Mouse (Mus musculus) brown adipose tissue, adult 24 weeks (tissue): ENCODE measurements at regions not wholly inside any gene's neighbourhood (a gene's known extent, or its start where the extent isn't known, plus 50 kb on each side); places are given as distances from the start of the nearest gene placed in this dataset.
"Not testable (repeated sequence)": the region's sequence is repeated elsewhere in the genome, so short reads cannot be mapped to it uniquely, and the experiment has no call there.

Experiments
- H3K27ac ChIP-seq: fragments of 200-500 bp; replicated peaks from 2 replicates; pipeline ENCODE4 v1.5.1; 2012; ENCODE audit warnings: low read depth, mild to moderate bottlenecking, low read length
- H3K4me1 ChIP-seq: fragments of 200-500 bp; 2 replicates; pipeline ENCODE4 v1.6.1; 2012; ENCODE audit warnings: low read length, mixed read lengths; ENCODE audit not compliant: control insufficient read depth, insufficient read depth, insufficient read length
- H3K4me3 ChIP-seq: fragments of 200-500 bp; 2 replicates; pipeline ENCODE4 v1.5.1; 2012; ENCODE audit warnings: low read depth, mild to moderate bottlenecking, low read length, moderate library complexity; ENCODE audit not compliant: insufficient read depth

- no peak overlapping the region for H3K27ac ChIP-seq
- no peak overlapping the region for H3K4me3 ChIP-seq
- H3K4me1 ChIP-seq = no peaks in the 10 kb centered on the region
Observed at GRCm38 (mm10) chr17:9200386-9200785, 212.3 kb downstream of the 1700010I14Rik start.

GRCm38 (mm10) chr17:9202496-9202895, 214.4 kb downstream of the 1700010I14Rik start:
- Histone ChIP-seq H3K4me3 (no peak overlapping the region), H3K4me1 (no peaks in the 10 kb centered on the region), H3K27ac (no peak overlapping the region)

- H3K4me3 ChIP-seq = no peak overlapping the region
- H3K4me1 ChIP-seq = no peaks in the 10 kb centered on the region
- H3K27ac ChIP-seq = no peak overlapping the region
Observed at GRCm38 (mm10) chr17:9210626-9211025, 211.2 kb upstream of the Gm17728 start.

- H3K4me1 ChIP-seq = 0 out of 2 replicates have a peak, but pooled peaks cover 2% of the 10 kb centered on the region
- H3K4me3 ChIP-seq = no peak overlapping the region
- H3K27ac ChIP-seq = no peak overlapping the region
Observed at GRCm38 (mm10) chr17:9223097-9223496, 198.8 kb upstream of the Gm17728 start.

GRCm38 (mm10) chr17:9227872-9228575, 193.8 kb upstream of the Gm17728 start:
- no peak overlapping the region for H3K27ac ChIP-seq
- no peak overlapping the region for H3K4me3 ChIP-seq
- 0 out of 2 replicates have a peak, but pooled peaks cover 2% of the 10 kb centered on the region for H3K4me1 ChIP-seq

- Histone ChIP-seq H3K4me3 (no peak overlapping the region), H3K27ac (no peak overlapping the region), H3K4me1 (no peaks in the 10 kb centered on the region)
Observed at GRCm38 (mm10) chr17:9235141-9235571, 186.7 kb upstream of the Gm17728 start.

GRCm38 (mm10) chr17:9258646-9259170, 163.2 kb upstream of the Gm17728 start:
- H3K27ac ChIP-seq = no peak overlapping the region

GRCm38 (mm10) chr17:9268776-9269175, 153.1 kb upstream of the Gm17728 start:
- H3K4me1 ChIP-seq = no peaks in the 10 kb centered on the region
- no peak overlapping the region for H3K27ac ChIP-seq
- H3K4me3 ChIP-seq = no peak overlapping the region

More at GRCm38 (mm10) chr17:9258646-9259170, 163.2 kb upstream of the Gm17728 start:
- no peak overlapping the region for H3K4me3 ChIP-seq
- H3K4me1 ChIP-seq = no peaks in the 10 kb centered on the region; the same call in 1 of the 2 replicates

GRCm38 (mm10) chr17:9278046-9278445, 143.8 kb upstream of the Gm17728 start:
- H3K4me3 ChIP-seq, H3K4me1 ChIP-seq, H3K27ac ChIP-seq: not testable (repeated sequence)

- no peaks in the 10 kb centered on the region for H3K4me1 ChIP-seq
- no peak overlapping the region for H3K4me3 ChIP-seq
- H3K27ac ChIP-seq = no peak overlapping the region
Observed at GRCm38 (mm10) chr17:9279481-9279880, 142.4 kb upstream of the Gm17728 start.

GRCm38 (mm10) chr17:9281891-9282290, 140.0 kb upstream of the Gm17728 start:
- H3K27ac ChIP-seq = no peak overlapping the region
- no peak overlapping the region for H3K4me3 ChIP-seq

GRCm38 (mm10) chr17:9282333-9283176, 139.3 kb upstream of the Gm17728 start:
- no peaks in the 10 kb centered on the region for H3K4me1 ChIP-seq
- H3K4me3 ChIP-seq = no peak overlapping the region
- H3K27ac ChIP-seq = no peak overlapping the region

More at GRCm38 (mm10) chr17:9281891-9282290, 140.0 kb upstream of the Gm17728 start:
- no peaks in the 10 kb centered on the region for H3K4me1 ChIP-seq

- Histone ChIP-seq H3K27ac (no peak overlapping the region), H3K4me3 (no peak overlapping the region)
Observed at GRCm38 (mm10) chr17:9286431-9286830, 135.4 kb upstream of the Gm17728 start.

GRCm38 (mm10) chr17:9286834-9287233, 135.0 kb upstream of the Gm17728 start:
- H3K4me1 ChIP-seq = no peaks in the 10 kb centered on the region
- H3K27ac ChIP-seq = no peak overlapping the region
- H3K4me3 ChIP-seq = no peak overlapping the region

More at GRCm38 (mm10) chr17:9286431-9286830, 135.4 kb upstream of the Gm17728 start:
- no peaks in the 10 kb centered on the region for H3K4me1 ChIP-seq

GRCm38 (mm10) chr17:9287682-9288081, 134.2 kb upstream of the Gm17728 start:
- no peak overlapping the region for H3K4me3 ChIP-seq
- no peak overlapping the region; the same call in 1 of the 2 replicates for H3K27ac ChIP-seq
- H3K4me1 ChIP-seq = no peaks in the 10 kb centered on the region
